Mouse (Mus musculus) embryonic facial prominence, embryonic 12.5 days (tissue): Measurements from ENCODE around the gene Gm21060. TPM values are rescaled to one million over a fixed set of nuclear protein-coding genes. Genes with fewer than 3 reads are reported as not detected.
"Not testable (repeated sequence)": the region's sequence is repeated elsewhere in the genome, so short reads cannot be mapped to it uniquely, and the experiment has no call there.

Experiments used
- ATAC-seq: fragments of 200-750 bp; cut with Nextera tagmentation; 2 replicates; pipeline ENCODE4 v1.8.0; 2017; ENCODE audit not compliant: insufficient number of reproducible peaks, insufficient read depth, low FRiP score, low TSS enrichment
- H3K27ac ChIP-seq: fragments of 300-500 bp; sonication (generic); 2 replicates; pipeline ENCODE4 v1.5.1; 2016; ENCODE audit warnings: mild to moderate bottlenecking
- H3K27me3 ChIP-seq: fragments of 300-500 bp; sonication (generic); 2 replicates; pipeline ENCODE4 v1.6.1; 2016; ENCODE audit warnings: mild to moderate bottlenecking, moderate library complexity
- H3K36me3 ChIP-seq: fragments of 300-500 bp; sonication (generic); 2 replicates; pipeline ENCODE4 v1.6.1; 2016; ENCODE audit warnings: mild to moderate bottlenecking
- H3K4me1 ChIP-seq: fragments of 300-500 bp; sonication (generic); 2 replicates; pipeline ENCODE4 v1.6.1; 2016
- H3K4me2 ChIP-seq: fragments of 300-500 bp; sonication (generic); replicated peaks from 2 replicates; pipeline ENCODE4 v1.6.1; 2016; ENCODE audit warnings: mild to moderate bottlenecking, moderate library complexity
- H3K4me3 ChIP-seq: fragments of 300-500 bp; sonication (generic); 2 replicates; pipeline ENCODE4 v1.5.1; 2016; ENCODE audit warnings: mild to moderate bottlenecking
- H3K9ac ChIP-seq: fragments of 300-500 bp; sonication (generic); 2 replicates; pipeline ENCODE4 v1.6.1; 2016; ENCODE audit warnings: mild to moderate bottlenecking, moderate library complexity
- H3K9me3 ChIP-seq: fragments of 300-500 bp; sonication (generic); 2 replicates; pipeline ENCODE4 v1.6.1; 2016; ENCODE audit warnings: mild to moderate bottlenecking, moderate library complexity
- WGBS: fragments of 180-500 bp; shearing (Covaris S2); methylation state at CpG from one replicate; pipeline ENCODE4 v1.1.7; 2016; 5-methylcytosine and 5-hydroxymethylcytosine counted together
- polyA plus RNA-seq: library from polyadenylated mRNA; unstranded; fragments of >200 nt; fragmentation: Nextera tagmentation; extraction: Ambion mirVana; gene quantifications from 2 replicates; pipeline ENCODE4 v1.2.1, GENCODE M21; 2016

Gene Gm21060
- polyA plus RNA-seq, 1 experiment from 2014 or later = not detected

DNA sequence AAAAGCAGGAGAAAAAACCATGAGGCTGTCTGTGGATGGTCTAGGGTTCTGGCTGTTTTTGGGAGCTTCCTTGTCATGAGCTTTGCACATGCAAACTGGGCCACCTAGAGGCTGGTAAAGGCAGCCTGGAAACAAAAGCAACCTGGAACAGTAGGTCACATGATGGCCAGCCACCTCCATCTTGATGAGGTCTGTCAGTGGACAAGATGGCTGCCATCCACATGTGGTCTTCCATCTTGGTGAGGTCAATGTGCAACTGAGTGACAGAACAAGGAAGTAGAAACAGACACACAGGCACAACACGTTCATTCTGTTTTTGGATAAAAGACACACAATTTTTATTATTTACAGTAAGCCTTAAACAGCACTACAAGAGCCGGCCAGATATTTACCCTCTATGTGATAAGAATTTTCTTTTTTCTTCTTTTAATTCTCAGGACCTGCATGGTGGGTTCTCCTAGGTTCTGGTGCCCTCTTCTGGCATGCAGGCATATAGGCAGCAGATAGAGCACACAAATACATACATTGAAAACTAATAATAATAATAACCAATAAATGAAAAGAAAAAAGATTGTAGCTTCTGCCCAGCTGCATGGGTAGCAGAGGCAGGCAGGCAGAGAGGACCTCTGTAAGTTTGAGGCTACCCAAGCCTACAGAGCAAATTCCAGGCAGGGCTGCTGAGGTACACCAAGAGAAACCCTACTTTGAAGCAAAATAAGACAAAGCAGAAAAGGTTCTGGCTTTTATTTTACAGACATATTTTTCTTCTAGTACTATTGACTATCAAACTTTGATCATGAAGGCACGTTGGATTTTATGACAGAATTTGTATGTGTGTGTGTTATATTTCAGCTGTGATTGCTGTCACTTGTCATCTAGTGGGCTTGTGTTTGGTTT lies 31.3 kb downstream of the Gm21060 start:
- Histone ChIP-seq H3K4me1 (no peaks in the 10 kb centered on the region), H3K9me3 (no peaks in the 10 kb centered on the region), H3K4me2 (no peak overlapping the region), H3K27me3 (no peaks in the 10 kb centered on the region), H3K27ac (no peak overlapping the region), H3K36me3 (no peaks in the 10 kb centered on the region), H3K4me3 (no peak overlapping the region), H3K9ac (no peak overlapping the region)
- 27% methylated on average over 3 of the region's 3 CpGs for WGBS
- no peak for ATAC-seq

DNA sequence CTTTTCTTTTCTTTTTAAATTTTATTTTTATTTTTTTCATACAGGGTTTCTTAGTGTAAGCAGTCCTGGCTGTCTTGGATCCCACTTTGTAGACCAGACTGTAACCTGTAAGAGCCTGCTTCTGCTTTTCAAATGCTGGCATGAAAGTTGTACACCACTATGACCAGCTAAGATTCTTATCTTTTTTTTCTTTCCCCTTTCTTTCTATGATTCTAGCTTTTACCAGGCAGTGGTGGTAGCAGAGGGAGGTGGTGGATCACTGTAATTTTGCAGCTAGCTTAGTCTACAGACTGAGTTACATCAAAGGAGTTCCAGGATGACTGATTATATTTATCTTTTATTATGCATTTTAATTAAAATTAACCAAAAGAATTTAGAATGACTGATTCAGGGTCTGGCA lies 31.9 kb downstream of the Gm21060 start:
- no peaks in the 10 kb centered on the region for H3K9me3 ChIP-seq
- H3K27ac ChIP-seq = no peak overlapping the region
- no peaks in the 10 kb centered on the region for H3K27me3 ChIP-seq
- H3K9ac ChIP-seq = no peak overlapping the region
- H3K36me3 ChIP-seq = no peaks in the 10 kb centered on the region
- no peak overlapping the region for H3K4me2 ChIP-seq
- H3K4me3 ChIP-seq = no peak overlapping the region
- H3K4me1 ChIP-seq = no peaks in the 10 kb centered on the region
- no peak for ATAC-seq

DNA sequence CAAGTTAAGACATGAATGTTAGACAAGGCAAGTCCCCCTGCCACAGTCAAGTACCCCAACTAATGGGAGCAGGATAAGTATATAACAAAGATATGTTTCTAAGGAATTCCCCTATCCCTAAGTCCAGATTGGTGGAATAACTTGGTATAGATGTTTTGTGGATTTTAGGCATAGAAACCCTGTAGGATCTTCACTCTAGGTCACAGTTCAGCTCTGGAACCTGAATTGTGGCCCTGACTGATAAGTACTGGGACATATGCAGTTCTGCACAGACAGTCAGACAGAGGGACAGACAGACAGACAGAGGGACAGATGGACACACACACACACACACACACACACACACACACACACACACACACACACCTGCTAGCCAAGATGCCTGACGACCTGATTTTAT lies 32.6 kb downstream of the Gm21060 start:
- Histone ChIP-seq H3K4me1 (no peaks in the 10 kb centered on the region), H3K4me2 (no peak overlapping the region), H3K27ac (no peak overlapping the region), H3K4me3 (no peak overlapping the region), H3K9ac (no peak overlapping the region), H3K9me3 (no peaks in the 10 kb centered on the region), H3K27me3 (no peaks in the 10 kb centered on the region), H3K36me3 (no peaks in the 10 kb centered on the region)
- WGBS = 80% methylated on average over 1 of the region's 1 CpGs
- ATAC-seq = no peak

DNA sequence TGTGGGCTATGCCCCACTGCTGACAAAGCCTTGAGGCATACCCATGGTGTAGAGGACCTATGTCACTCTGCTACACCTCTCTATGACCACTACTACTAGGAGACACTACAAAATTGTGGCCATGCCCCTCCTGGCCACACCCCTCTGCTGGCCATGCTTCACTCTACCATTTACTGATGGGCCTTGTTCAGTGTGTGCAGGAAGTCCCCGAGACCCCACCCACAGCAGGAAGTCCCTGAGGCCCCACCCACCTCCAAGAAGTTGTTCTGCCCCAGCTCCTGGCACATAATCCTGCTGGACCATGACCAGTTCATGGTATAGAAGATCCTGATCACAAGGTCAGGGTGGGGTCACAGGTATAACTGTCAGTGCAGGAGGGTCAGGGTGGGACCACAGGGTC lies 35.6 kb downstream of the Gm21060 start:
- ATAC-seq = no peak
- H3K27ac ChIP-seq = no peak overlapping the region
- H3K4me3 ChIP-seq = no peak overlapping the region
- no peaks in the 10 kb centered on the region for H3K4me1 ChIP-seq
- no peak overlapping the region for H3K9ac ChIP-seq
- H3K9me3 ChIP-seq = no peaks in the 10 kb centered on the region
- WGBS = 79% methylated on average over 1 of the region's 1 CpGs
- H3K27me3 ChIP-seq = no peaks in the 10 kb centered on the region
- H3K36me3 ChIP-seq = no peaks in the 10 kb centered on the region
- no peak overlapping the region for H3K4me2 ChIP-seq

DNA sequence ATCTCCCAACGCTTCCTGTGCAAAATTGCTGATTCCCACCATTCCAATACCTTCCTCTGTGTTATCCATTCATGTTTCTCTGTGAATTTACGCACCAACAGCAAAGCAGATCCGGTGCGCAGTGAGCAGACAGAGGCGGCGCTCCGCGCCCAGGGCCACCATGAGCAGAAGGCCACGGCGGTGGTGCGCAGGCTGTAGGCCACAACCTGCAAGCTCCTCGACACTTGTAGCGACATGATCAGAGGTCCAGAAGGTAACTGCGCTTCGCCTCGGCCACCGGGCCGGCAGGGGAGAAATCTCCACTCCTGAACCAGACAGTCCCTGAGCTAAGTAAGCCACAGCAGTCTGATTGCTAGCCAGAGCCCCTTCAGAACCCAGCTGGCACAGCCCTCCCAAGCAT lies 39.1 kb downstream of the Gm21060 start:
- H3K27me3 ChIP-seq = no peaks in the 10 kb centered on the region
- no peaks in the 10 kb centered on the region for H3K9me3 ChIP-seq
- H3K4me1 ChIP-seq = no peaks in the 10 kb centered on the region
- H3K4me3 ChIP-seq = no peak overlapping the region
- no peak overlapping the region for H3K9ac ChIP-seq
- H3K36me3 ChIP-seq = no peaks in the 10 kb centered on the region
- H3K27ac ChIP-seq = no peak overlapping the region
- no peak for ATAC-seq
- no peak overlapping the region for H3K4me2 ChIP-seq
- WGBS = 90% methylated on average over 18 of the region's 18 CpGs

DNA sequence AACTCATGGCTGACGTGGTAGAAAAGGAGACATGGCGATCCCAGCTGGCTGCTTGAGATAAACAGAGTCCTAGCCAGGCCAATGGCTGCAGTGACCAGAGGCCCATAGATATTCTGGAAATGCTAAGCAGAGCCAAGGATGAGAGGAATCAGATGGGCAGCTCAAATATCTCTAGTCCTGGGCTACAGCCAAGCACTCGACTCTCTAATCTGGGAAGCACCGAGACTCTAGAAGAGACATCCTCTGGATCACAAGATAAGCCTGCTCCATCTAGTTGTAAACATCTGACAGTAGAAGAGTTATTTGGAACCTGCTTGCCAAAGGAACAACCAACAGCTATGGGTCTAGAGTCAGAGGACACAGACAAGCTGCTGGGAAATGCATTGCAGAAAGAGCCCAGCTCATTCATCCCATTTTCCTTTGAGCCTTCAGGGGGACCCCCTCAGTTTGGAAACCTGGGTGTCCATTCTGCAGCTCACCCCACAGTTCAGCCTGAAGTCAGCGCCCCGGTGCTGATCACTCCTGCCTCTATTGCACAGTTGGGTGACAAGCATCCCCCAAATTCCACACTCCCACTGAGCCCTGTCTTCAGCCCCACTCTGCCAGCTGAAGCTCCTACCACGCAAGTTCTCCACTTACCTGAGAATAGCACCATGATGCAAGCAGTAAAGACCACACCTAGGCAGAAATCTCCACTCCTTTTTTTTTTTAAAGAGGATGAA lies 40.5 kb downstream of the Gm21060 start:
- no peaks in the 10 kb centered on the region for H3K27me3 ChIP-seq
- no peaks in the 10 kb centered on the region for H3K36me3 ChIP-seq
- H3K4me1 ChIP-seq = no peaks in the 10 kb centered on the region
- 86% methylated on average over 7 of the region's 7 CpGs for WGBS
- H3K4me2 ChIP-seq = no peak overlapping the region
- no peak overlapping the region for H3K9ac ChIP-seq
- ATAC-seq = no peak
- H3K9me3 ChIP-seq = no peaks in the 10 kb centered on the region
- H3K27ac ChIP-seq = no peak overlapping the region
- H3K4me3 ChIP-seq = no peak overlapping the region

DNA sequence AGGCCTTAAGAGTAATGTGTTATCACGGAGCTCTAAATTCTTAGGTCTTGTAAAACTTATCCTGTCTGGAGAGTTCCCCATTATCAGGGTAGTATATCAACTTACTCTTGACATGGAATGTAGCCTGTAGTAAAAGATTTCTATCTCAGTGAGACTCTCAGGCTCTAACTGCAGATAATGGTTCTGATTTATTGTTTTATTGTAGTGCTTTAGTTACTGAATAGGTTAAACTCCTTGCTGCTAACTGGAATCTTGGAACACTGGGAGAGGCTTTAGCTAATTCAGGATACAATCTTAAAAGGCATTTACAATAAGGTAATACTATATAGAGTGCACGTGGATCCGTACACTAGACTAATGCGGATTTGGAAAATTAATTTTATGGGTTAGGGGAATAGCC lies 49.5 kb downstream of the Gm21060 start:
- not testable (repeated sequence) for ATAC-seq, H3K9ac ChIP-seq, H3K27me3 ChIP-seq, H3K9me3 ChIP-seq, H3K4me2 ChIP-seq, H3K27ac ChIP-seq, H3K36me3 ChIP-seq, H3K4me1 ChIP-seq, H3K4me3 ChIP-seq
- 85% methylated on average over 4 of the region's 4 CpGs for WGBS

Other genes starting within 250 kb of the Gm21060 start
- 52.7 and 56.6 TPM in 2 replicates for gene Zfp950, start 156.2 kb downstream of the Gm21060 start, polyA plus RNA-seq
- 0.20 and 0.33 TPM in 2 replicates for gene Gm7102, start 120.8 kb downstream of the Gm21060 start, polyA plus RNA-seq
- gene Gm6020, start 113.2 kb downstream of the Gm21060 start, polyA plus RNA-seq = not detected in 2 replicates
- 32.4 and 36.1 TPM in 2 replicates for gene Csf2ra, start 68.6 kb downstream of the Gm21060 start, polyA plus RNA-seq